Mouse (Mus musculus): Measurements from ENCODE around the gene Dapk1.
A peak's percentile ranks its signal among the peaks of the same experiment; 100 is the strongest.
"Not testable (repeated sequence)": the region's sequence is repeated elsewhere in the genome, so short reads cannot be mapped to it uniquely, and the experiment has no call there.

Dapk1 gene

GRCm38 (mm10) chr13:60601436-60602415, at the start of gene Dapk1:
Gene Dapk1, plus strand, starts transcription at chr13:60601947.
- DNase-seq (ENCODE audit: low spot score): peak; percentile 78

GRCm38 (mm10) chr13:60553326-60553725, 48.4 kb upstream of the Dapk1 start:
- peak; percentile 33 for DNase-seq (ENCODE audit: low spot score)

DNA sequence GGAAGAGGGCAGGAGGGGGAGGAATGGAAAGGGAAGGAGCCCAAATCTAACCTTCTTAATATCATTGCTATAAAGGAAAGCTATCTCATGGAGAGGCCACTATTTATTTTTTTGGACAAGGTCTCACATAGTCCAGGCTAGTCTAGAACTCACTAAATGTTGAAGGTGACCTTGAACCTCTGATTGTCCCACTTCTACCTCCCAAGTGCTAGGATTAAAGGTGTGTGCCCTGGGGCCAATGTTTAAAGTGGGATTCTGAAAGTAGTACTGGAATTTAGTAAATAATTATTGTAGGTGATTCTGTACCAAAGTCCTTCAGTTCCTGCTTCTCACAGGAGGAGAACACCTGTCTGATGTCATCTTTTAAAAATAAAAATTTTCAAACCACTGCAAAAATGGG, 45.3 kb upstream of the Dapk1 start:
- DNase-seq (ENCODE audit: low spot score): no peak

- no peak for DNase-seq (ENCODE audit: low spot score)
Observed at GRCm38 (mm10) chr13:60556911-60557310, 44.8 kb upstream of the Dapk1 start.

DNA sequence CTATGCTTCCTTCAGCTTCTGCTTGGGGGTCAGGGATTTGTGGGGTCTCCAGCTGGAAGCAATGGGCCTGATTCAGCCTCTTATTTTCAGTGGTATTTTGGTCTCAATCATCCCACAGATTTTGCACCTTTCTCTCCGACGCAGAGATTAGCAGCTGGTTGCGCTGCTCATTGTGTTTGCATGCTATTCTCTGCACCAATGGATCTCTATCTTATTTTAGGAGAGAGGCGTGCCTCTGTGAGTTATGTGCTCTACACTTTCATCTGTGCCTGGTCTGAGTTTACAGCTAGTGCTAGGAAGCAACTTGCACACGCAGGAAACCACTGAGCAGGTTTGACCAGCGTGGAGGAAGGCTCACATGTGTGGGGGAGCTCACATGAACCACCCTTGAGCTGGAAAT, 37.4 kb upstream of the Dapk1 start:
- no peak for DNase-seq (ENCODE audit: low spot score)

GRCm38 (mm10) chr13:60568934-60569548, 32.7 kb upstream of the Dapk1 start:
- no peak for DNase-seq (ENCODE audit: low spot score)

- no peak for DNase-seq (ENCODE audit: low spot score)
Observed at GRCm38 (mm10) chr13:60569549-60569941, 32.2 kb upstream of the Dapk1 start.

DNA sequence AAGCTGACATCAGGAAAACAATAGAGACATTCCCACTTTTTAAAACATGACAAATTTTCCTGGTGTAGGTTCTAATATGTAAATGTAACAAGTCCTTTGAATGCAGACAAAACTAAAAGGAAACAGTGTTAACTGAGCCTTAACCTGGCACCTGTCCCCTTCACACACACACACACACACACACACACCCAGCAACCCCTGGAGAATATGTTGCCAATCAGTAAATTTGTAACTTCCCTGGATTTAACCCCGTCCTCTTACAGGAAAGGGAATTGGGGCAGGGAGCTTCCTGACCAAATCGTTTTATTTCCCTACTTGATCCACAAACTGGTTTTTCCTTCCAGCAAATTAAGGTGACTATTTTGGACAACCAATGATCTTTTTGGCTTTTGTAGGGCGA, 28.2 kb upstream of the Dapk1 start:
- DNase-seq (ENCODE audit: low spot score): no peak

GRCm38 (mm10) chr13:60573971-60574370, 27.8 kb upstream of the Dapk1 start:
- DNase-seq (ENCODE audit: low spot score): peak; percentile 19

GRCm38 (mm10) chr13:60578541-60578940, 23.2 kb upstream of the Dapk1 start:
- DNase-seq (ENCODE audit: low spot score): no peak

DNA sequence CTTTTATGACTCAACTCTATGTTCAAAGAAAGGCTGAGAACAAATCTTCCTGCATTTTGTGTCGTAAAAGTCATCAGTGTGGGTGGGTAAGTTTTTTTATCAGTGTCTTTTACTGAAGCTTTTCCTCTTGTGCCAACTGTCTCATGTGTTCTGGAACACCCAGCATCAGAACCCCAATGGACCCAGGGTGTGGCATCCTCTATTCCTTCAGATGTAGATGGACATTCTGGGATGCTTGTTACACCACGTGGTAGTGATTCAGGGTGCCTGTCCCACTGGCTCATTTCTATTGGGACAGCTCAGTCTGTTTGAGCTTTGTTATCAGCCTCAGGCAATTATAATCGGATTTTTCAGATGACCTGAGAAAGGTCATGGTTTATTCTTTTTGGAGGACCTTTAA, 6.9 kb upstream of the Dapk1 start:
- DNase-seq (ENCODE audit: low spot score): no peak

GRCm38 (mm10) chr13:60595519-60595918, 6.2 kb upstream of the Dapk1 start:
- no peak for DNase-seq (ENCODE audit: low spot score)

DNA sequence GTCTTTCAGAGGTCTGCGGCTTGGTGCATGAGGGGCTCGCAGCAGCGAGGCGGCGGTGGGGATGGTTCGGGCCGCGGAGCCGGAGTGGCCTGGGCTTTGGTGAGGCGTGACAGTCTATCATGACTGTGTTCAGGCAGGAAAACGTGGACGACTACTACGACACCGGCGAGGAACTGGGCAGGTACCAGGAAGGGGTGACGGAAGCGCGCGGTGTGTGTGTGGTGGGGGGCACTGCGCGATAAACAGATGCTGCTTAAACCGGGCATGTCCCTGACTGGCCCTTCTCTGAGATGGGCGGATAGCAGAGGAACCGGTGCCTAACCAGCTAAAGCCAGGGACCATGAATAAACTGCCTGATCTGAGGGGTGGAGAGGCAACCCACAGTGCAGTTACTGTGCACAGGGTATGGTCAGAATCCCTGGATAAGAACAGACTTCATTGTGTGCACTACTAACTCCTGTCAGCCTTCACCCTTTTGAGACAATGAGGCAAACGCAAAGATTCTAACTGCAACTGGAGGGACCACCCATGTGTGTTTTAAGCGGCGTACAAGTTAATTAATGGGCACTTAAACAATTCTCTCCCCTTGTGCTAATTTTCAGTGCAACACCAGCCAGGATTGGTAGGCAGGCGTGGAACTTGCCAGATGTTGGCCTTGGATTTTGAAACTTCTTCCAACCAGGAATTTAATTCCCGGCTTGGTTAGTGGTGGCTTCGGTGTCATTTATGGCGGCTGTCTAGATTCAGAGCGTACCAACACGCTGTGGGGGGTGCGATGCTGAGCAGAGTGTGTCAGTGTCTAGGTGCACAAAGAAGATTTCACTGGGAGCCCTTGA, 887 bp downstream of the Dapk1 start:
- DNase-seq (ENCODE audit: low spot score): no peak

GRCm38 (mm10) chr13:60603252-60603562, 1.5 kb downstream of the Dapk1 start:
- no peak for DNase-seq (ENCODE audit: low spot score)

- DNase-seq (ENCODE audit: low spot score): no peak
Observed at GRCm38 (mm10) chr13:60607411-60607810, 5.7 kb downstream of the Dapk1 start.

DNA sequence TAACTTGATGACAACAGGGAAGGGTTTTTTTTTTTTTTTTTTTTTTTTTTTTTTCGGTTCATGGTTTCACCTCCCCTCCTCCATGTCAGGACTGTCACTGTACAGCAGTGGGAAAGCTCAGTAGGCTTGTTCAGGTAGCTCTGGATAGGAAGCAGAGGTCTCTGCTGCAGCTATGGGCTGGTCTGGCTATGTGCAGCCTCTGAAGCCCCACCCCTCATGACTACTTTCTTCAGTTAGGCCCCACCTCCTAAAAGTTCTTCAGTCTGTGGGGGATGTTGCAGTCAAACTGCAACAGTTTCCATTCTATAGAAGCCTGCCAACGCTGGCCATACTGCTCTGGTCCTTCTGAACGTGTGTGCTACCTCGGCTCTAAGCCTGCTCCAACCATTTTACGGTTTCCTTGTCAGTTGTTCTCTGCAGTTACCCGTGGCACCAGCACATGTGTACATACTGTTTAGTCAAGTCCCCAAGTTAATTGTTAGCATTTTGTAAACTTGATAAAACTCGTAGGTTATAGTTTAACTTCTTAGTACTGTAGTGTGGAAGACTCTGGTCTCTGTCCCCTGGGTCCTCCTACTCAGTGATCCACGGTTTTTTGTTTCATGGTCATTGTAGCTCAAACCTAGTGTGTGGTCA, 6.8 kb downstream of the Dapk1 start:
- no peak for DNase-seq (ENCODE audit: low spot score)

DNA sequence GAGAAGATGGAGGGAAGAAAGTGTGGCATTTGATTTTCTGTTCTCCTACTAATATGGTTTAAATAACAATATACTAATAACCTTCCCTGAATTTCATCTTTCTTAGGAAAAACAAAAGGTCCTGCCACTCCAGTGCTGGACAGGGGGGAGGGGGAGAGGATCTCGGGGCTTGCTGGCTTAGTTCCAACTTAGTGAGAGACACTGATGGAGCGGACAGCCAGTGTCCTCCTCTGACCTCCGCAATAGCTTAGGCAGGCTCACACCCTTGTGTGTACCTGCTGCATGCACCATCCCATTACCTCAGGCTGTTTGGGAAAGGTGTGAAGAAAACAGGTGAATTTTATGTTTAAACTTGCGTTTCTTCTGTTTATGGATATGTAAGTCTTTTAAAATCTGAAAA, 7.5 kb downstream of the Dapk1 start:
- DNase-seq (ENCODE audit: low spot score): no peak

DNA sequence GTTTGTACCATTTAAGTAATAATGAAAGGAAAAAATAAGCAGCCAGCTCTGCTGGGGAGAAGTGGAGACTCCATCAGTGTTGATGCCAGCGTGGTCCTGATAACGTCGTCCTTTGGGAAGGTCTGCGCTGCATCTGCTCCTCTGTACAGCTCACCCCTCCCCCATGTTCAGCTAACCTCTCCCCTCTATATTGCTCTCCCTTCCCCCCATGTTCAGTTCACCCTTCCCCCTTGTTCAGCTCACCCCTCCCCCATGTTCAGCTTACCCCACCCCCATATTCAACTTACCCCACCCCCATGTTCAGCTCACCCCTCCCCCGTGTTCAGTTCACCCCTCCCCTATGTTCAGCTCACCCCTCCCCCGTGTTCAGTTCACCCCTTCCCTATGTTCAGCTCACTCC, 8.8 kb downstream of the Dapk1 start:
- no peak for DNase-seq (ENCODE audit: low spot score)

DNA sequence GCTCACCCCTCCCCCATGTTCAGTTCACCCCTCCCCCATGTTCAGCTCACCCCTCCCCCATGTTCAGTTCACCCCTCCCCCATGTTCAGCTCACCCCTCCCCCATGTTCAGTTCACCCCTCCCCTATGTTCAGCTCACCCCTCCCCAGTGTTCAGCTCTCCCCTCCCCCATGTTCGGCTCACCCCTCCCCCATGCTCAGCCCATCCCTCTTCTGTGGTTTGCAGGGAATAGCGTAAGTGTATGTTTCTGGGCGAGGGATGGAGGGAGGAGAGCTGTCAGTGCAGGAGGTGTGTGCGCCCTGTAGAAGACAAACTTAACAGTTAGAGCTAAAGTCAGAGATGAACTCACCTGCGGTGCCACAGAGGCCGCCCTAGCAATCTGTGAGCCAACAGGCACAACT, 9.2 kb downstream of the Dapk1 start:
- DNase-seq (ENCODE audit: low spot score): not testable (repeated sequence)

DNA sequence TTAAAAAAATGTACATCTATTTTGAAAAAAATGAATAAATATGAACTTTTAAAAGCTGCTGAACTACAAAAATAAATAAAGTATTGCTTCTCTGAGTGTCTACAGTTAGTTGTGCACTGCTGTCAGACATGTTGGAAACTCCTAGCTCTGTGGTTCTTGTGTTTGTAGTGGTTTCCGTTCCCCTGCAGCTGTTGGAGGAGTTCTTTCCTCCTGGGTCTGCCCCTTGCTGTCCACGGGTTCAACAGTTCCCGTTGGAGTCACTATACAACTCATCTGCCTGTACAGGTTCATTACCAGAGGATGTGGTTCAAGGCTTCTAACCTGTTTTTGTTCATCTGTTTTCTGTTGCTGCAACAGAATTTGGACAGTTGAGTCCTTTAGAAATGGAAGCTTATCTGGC, 10.4 kb downstream of the Dapk1 start:
- DNase-seq (ENCODE audit: low spot score): no peak

DNA sequence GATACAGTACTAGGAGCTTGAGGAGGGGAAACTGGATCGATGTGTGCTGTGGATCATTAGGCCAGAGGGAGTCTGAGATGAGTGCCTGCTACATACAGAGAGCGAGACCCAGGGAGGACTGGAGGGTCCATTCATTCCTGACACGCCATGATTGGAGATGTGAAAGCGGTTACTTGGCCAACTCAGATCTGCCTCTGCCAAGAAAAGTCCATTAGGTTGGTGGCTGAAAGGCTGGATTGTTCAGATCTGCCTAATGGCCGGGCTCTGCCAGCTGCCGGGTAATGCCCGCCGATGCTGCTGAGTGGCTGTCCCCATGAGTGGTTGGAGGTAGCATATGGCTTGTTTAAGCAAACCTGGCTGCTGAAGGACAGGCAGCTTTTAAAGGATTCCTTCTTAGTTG, 12.4 kb downstream of the Dapk1 start:
- no peak for DNase-seq (ENCODE audit: low spot score)

DNA sequence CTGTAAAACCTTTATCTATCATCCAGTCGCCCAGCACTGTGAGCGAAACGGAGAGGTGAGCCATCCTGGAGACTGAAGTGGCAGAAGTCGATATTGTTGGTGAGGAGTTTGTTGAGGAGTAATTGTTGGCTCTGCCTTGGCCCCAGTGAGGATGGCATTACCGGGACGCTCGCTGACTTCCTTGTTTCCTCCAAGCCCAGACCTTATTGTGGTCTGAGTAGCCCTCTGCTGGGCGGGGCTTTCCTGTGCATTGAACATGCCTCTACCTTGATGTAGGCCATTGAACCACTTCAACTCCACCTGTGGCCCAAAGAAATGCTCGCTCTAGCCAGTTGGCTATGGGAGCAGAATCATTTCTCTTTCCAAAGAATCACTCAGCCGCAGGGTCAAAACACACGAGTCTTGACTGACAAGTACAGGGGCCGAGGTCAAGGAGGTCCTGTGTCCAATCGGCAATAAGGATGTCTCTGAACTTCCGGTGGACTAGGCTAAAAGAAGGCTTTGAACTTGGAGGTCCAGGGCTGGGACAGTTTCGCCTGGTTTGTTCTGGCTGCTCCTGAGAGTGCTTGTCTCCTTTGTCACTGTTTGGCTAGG, 13.4 kb downstream of the Dapk1 start:
- DNase-seq (ENCODE audit: low spot score): no peak

Data from ovary, adult 18-20 months (tissue).